Comparison of ENCODE assay signal across 12 mouse cellular contexts in genomic region chr11:82863488-82863931, GRCm38 (mm10). TPM values are rescaled to one million over a fixed set of nuclear protein-coding genes. Genes with fewer than 3 reads are reported as not detected.
DNase-seq lines count a peak whose midpoint lies in the region; ATAC-seq and TF ChIP-seq lines count a peak whose summit lies in the region.
"Had no signal": no experiment of that assay in that cellular context is flagged by ENCODE, and none has a peak within 500 bp of the region (broad histone marks: within the 10 kb centered on the region; RNA-seq: fewer than 3 reads in every experiment).

No protein-coding gene starts in this region.

- H3K36me3 ChIP-seq in heart, embryonic 10.5 days, result no peaks in the 10 kb centered on the region
- H3K36me3 ChIP-seq in G1E (replicated peaks), result peaks cover 53% of the 10 kb centered on the region
- H3K36me3 ChIP-seq in forebrain, embryonic 13.5 days (ENCODE audit: poor library complexity, severe bottlenecking), result no peaks in the 10 kb centered on the region
- peaks cover 28% of the 10 kb centered on the region for H3K36me3 ChIP-seq in liver, embryonic 12.5 days
- H3K36me3 ChIP-seq in lung, postnatal 0 days (ENCODE audit: insufficient read depth, low read length), result no peaks in the 10 kb centered on the region

- intact Hi-C loops in left cerebral cortex, adult 2 months (cut with DNase I), result no loop called here

- no peak for TF ChIP-seq EP300 in lung, postnatal 0 days (IDR thresholded peaks at IDR 0.05)

- peak; percentile 38; the same call in 1 of the 2 replicates for ATAC-seq in G1E (ENCODE audit: extremely low read depth, insufficient number of reproducible peaks, low FRiP score, poor library complexity, severe bottlenecking)
- ATAC-seq in forebrain, embryonic 13.5 days, result peak; percentile 85
- ATAC-seq in liver, embryonic 12.5 days, result peak; percentile 66
- ATAC-seq in lung, postnatal 0 days, result no peak

- no peak overlapping the region for H3K27ac ChIP-seq in heart, embryonic 10.5 days
- peak overlapping the region; percentile 81 for H3K27ac ChIP-seq in forebrain, embryonic 13.5 days
- H3K27ac ChIP-seq in liver, embryonic 12.5 days, result peak overlapping the region; percentile 79
- no peak overlapping the region for H3K27ac ChIP-seq in lung, postnatal 0 days (ENCODE audit: low read length)
- no peak overlapping the region for H3K27ac ChIP-seq in left cerebral cortex, adult 2 months

- 70% methylated on average over 4 of the region's 4 CpGs for WGBS in heart, embryonic 10.5 days
- 7% methylated on average over 4 of the region's 4 CpGs for WGBS in forebrain, embryonic 13.5 days
- 52% methylated on average over 4 of the region's 4 CpGs for WGBS in liver, embryonic 12.5 days (ENCODE audit: insufficient replicate concordance)
- WGBS in lung, postnatal 0 days, result 45% methylated on average over 4 of the region's 4 CpGs

- no peaks in the 10 kb centered on the region for H3K27me3 ChIP-seq in heart, embryonic 10.5 days (ENCODE audit: insufficient read depth, poor library complexity, severe bottlenecking)
- no peaks in the 10 kb centered on the region for H3K27me3 ChIP-seq in G1E (ENCODE audit: insufficient read depth, low read length)
- no peaks in the 10 kb centered on the region for H3K27me3 ChIP-seq in forebrain, embryonic 13.5 days
- H3K27me3 ChIP-seq in liver, embryonic 12.5 days (replicated peaks), result no peaks in the 10 kb centered on the region
- no peaks in the 10 kb centered on the region for H3K27me3 ChIP-seq in lung, postnatal 0 days (replicated peaks; ENCODE audit: insufficient read depth, low read length)

- no peak for TF ChIP-seq CTCF in G1E (IDR thresholded peaks at IDR 0.05; ENCODE audit: low read depth, low read length)
- TF ChIP-seq CTCF in lung, postnatal 0 days (IDR thresholded peaks at IDR 0.05), result no peak
- no peak for TF ChIP-seq CTCF in left cerebral cortex, adult 2 months (IDR thresholded peaks at IDR 0.05)

- H3K4me2 ChIP-seq in forebrain, embryonic 13.5 days, result peak overlapping the region; percentile 21; the same call in 1 of the 2 replicates
- peak overlapping the region; percentile 40 for H3K4me2 ChIP-seq in liver, embryonic 12.5 days
- H3K4me2 ChIP-seq in lung, postnatal 0 days (replicated peaks; ENCODE audit: low read depth, low read length), result no peak overlapping the region

- no peak overlapping the region for H3K4me3 ChIP-seq in heart, embryonic 10.5 days
- H3K4me3 ChIP-seq in G1E (ENCODE audit: low read depth, low read length), result no peak overlapping the region; the same call in 1 of the 2 replicates
- no peak overlapping the region for H3K4me3 ChIP-seq in forebrain, embryonic 13.5 days
- no peak overlapping the region for H3K4me3 ChIP-seq in liver, embryonic 12.5 days
- H3K4me3 ChIP-seq in lung, postnatal 0 days (ENCODE audit: low read depth, low read length), result no peak overlapping the region
- no peak overlapping the region for H3K4me3 ChIP-seq in left cerebral cortex, adult 2 months

- peaks cover 9% of the 10 kb centered on the region; the same call in 1 of the 2 replicates for H3K4me1 ChIP-seq in heart, embryonic 10.5 days
- H3K4me1 ChIP-seq in G1E (ENCODE audit: insufficient read depth, low read depth, low read length), result peaks cover 74% of the 10 kb centered on the region
- H3K4me1 ChIP-seq in forebrain, embryonic 13.5 days, result peaks cover 54% of the 10 kb centered on the region
- H3K4me1 ChIP-seq in liver, embryonic 12.5 days, result peaks cover 77% of the 10 kb centered on the region
- H3K4me1 ChIP-seq in lung, postnatal 0 days (ENCODE audit: insufficient read depth, low read depth, low read length), result no peaks in the 10 kb centered on the region

- peak; percentile 85 for DNase-seq in heart, embryonic 10.5 days (ENCODE audit: low spot score)
- no peak for DNase-seq in heart, adult 11 months
- no peak for DNase-seq in G1E (ENCODE audit: low spot score)
- no peak for DNase-seq in lung, postnatal 0 days (ENCODE audit: low spot score)
- no peak for DNase-seq in left cerebral cortex, adult 2 months (ENCODE audit: extremely low spot score in 1 of 2, low spot score in 2 of 2)
- no peak for DNase-seq in layer of hippocampus, adult 9-10 months (ENCODE audit: low spot score)
- DNase-seq: adrenal gland, postnatal 10 days; left cerebral cortex, postnatal 4 days had no signal

- no peaks in the 10 kb centered on the region for H3K9me3 ChIP-seq in heart, embryonic 10.5 days
- no peaks in the 10 kb centered on the region for H3K9me3 ChIP-seq in G1E (replicated peaks)
- H3K9me3 ChIP-seq in forebrain, embryonic 13.5 days (replicated peaks), result no peaks in the 10 kb centered on the region
- H3K9me3 ChIP-seq in liver, embryonic 12.5 days (replicated peaks), result no peaks in the 10 kb centered on the region
- H3K9me3 ChIP-seq in lung, postnatal 0 days (ENCODE audit: low read length), result no peaks in the 10 kb centered on the region

- no peak overlapping the region for H3K9ac ChIP-seq in forebrain, embryonic 13.5 days
- H3K9ac ChIP-seq in liver, embryonic 12.5 days, result peak overlapping the region; percentile 44; the same call in 1 of the 2 replicates
- no peak overlapping the region for H3K9ac ChIP-seq in lung, postnatal 0 days (replicated peaks; ENCODE audit: low read depth)

RNA-seq across cellular contexts. Expression of gene Rffl, which starts 7.5 kb away (rescaled TPM):
- polyA plus RNA-seq in heart, embryonic 10.5 days (2016; fragmentation: Nextera tagmentation; extraction: Ambion mirVana), result 7.5 and 7.9 TPM in 2 replicates
- total RNA-seq in G1E (2014; fragmentation: Nextera tagmentation), result 54.7 and 71.1 TPM in 2 replicates
- 25.6 and 27.9 TPM in 2 replicates for total RNA-seq in G1E (2017)
- polyA plus RNA-seq in G1E (2012), result 29.1 and 46.6 TPM in 2 replicates
- 14.4 and 15.1 TPM in 2 replicates for polyA plus RNA-seq in forebrain, embryonic 13.5 days (2015; fragmentation: Nextera tagmentation; extraction: Ambion mirVana)
- 28.1 and 28.8 TPM in 2 replicates for polyA plus RNA-seq in liver, embryonic 12.5 days (2016; fragmentation: Nextera tagmentation; extraction: Ambion mirVana)
- 9.2 and 10.3 TPM in 2 replicates for polyA plus RNA-seq in lung, postnatal 0 days (2015; fragmentation: Nextera tagmentation; extraction: Ambion mirVana)
- 1 to 10 TPM; 8.8 to 9.1 TPM for total RNA-seq in left cerebral cortex, adult 2 months (2021)

RNA-seq across cellular contexts. Expression of gene Rad51d, which starts 26.9 kb away (rescaled TPM):
- polyA plus RNA-seq in heart, embryonic 10.5 days (2016; fragmentation: Nextera tagmentation; extraction: Ambion mirVana), result 14.2 and 16.6 TPM in 2 replicates
- total RNA-seq in G1E (2014; fragmentation: Nextera tagmentation), result 21.3 and 24.6 TPM in 2 replicates
- 13.4 and 16.0 TPM in 2 replicates for total RNA-seq in G1E (2017)
- polyA plus RNA-seq in G1E (2012), result 10.3 and 13.6 TPM in 2 replicates
- polyA plus RNA-seq in forebrain, embryonic 13.5 days (2015; fragmentation: Nextera tagmentation; extraction: Ambion mirVana), result 10.9 and 12.8 TPM in 2 replicates
- 8.6 and 10.0 TPM in 2 replicates for polyA plus RNA-seq in liver, embryonic 12.5 days (2016; fragmentation: Nextera tagmentation; extraction: Ambion mirVana)
- polyA plus RNA-seq in lung, postnatal 0 days (2015; fragmentation: Nextera tagmentation; extraction: Ambion mirVana), result 7.3 and 8.7 TPM in 2 replicates
- 10 to 100 TPM; 16.9 to 19.8 TPM for total RNA-seq in left cerebral cortex, adult 2 months (2021)

RNA-seq across cellular contexts. Expression of gene Fndc8, which starts 28.4 kb away (rescaled TPM):
- 0.06 and 0.11 TPM in 2 replicates for polyA plus RNA-seq in heart, embryonic 10.5 days (2016; fragmentation: Nextera tagmentation; extraction: Ambion mirVana)
- total RNA-seq in G1E (2014; fragmentation: Nextera tagmentation) (not detected in 2 replicates), G1E (2017) (0.05 TPM in 1 of 2 replicates, not detected in the other)
- polyA plus RNA-seq in G1E (2012), result not detected in 2 replicates
- 0.22 and 0.42 TPM in 2 replicates for polyA plus RNA-seq in forebrain, embryonic 13.5 days (2015; fragmentation: Nextera tagmentation; extraction: Ambion mirVana)
- 0.08 and 0.19 TPM in 2 replicates for polyA plus RNA-seq in liver, embryonic 12.5 days (2016; fragmentation: Nextera tagmentation; extraction: Ambion mirVana)
- 0.24 and 0.27 TPM in 2 replicates for polyA plus RNA-seq in lung, postnatal 0 days (2015; fragmentation: Nextera tagmentation; extraction: Ambion mirVana)
- total RNA-seq in left cerebral cortex, adult 2 months (2021), result not detected
- total RNA-seq: common myeloid progenitor, adult 5-6 weeks; left cerebral cortex, postnatal 4 days had no signal
- polyA plus RNA-seq: frontal cortex, adult 2 months had no signal

RNA-seq across cellular contexts. Expression of gene Nle1, which starts 44.7 kb away (rescaled TPM):
- 29.1 and 37.7 TPM in 2 replicates for polyA plus RNA-seq in heart, embryonic 10.5 days (2016; fragmentation: Nextera tagmentation; extraction: Ambion mirVana)
- total RNA-seq in G1E (2014; fragmentation: Nextera tagmentation) (27.6 and 38.6 TPM in 2 replicates), G1E (2017) (18.6 and 23.2 TPM in 2 replicates)
- polyA plus RNA-seq in G1E (2012), result 92.9 and 93.8 TPM in 2 replicates
- 28.1 and 35.9 TPM in 2 replicates for polyA plus RNA-seq in forebrain, embryonic 13.5 days (2015; fragmentation: Nextera tagmentation; extraction: Ambion mirVana)
- 30.6 and 30.7 TPM in 2 replicates for polyA plus RNA-seq in liver, embryonic 12.5 days (2016; fragmentation: Nextera tagmentation; extraction: Ambion mirVana)
- 9.5 and 10.8 TPM in 2 replicates for polyA plus RNA-seq in lung, postnatal 0 days (2015; fragmentation: Nextera tagmentation; extraction: Ambion mirVana)
- total RNA-seq in left cerebral cortex, adult 2 months (2021), result 10 to 100 TPM; 41.0 to 45.8 TPM

RNA-seq across cellular contexts. Expression of gene Unc45b, which starts 46.8 kb away (rescaled TPM):
- 185 and 294 TPM in 2 replicates for polyA plus RNA-seq in heart, embryonic 10.5 days (2016; fragmentation: Nextera tagmentation; extraction: Ambion mirVana)
- total RNA-seq in G1E (2014; fragmentation: Nextera tagmentation) (0.38 TPM in 1 of 2 replicates, not detected in the other), G1E (2017) (0.12 and 0.33 TPM in 2 replicates)
- 0.01 and 0.02 TPM in 2 replicates for polyA plus RNA-seq in G1E (2012)
- 0.25 and 0.40 TPM in 2 replicates for polyA plus RNA-seq in forebrain, embryonic 13.5 days (2015; fragmentation: Nextera tagmentation; extraction: Ambion mirVana)
- 1.1 and 1.4 TPM in 2 replicates for polyA plus RNA-seq in liver, embryonic 12.5 days (2016; fragmentation: Nextera tagmentation; extraction: Ambion mirVana)
- 20.6 and 22.0 TPM in 2 replicates for polyA plus RNA-seq in lung, postnatal 0 days (2015; fragmentation: Nextera tagmentation; extraction: Ambion mirVana)
- total RNA-seq in left cerebral cortex, adult 2 months (2021), result 1 to 10 TPM; 1.3 to 2.0 TPM
- total RNA-seq: common myeloid progenitor, adult 5-6 weeks had no signal

Comparison
In these comparisons a context has a peak if more than half of its experiments do, and no peak if none do; other contexts are left out.
1. H3K27ac ChIP-seq: peak in forebrain, embryonic 13.5 days (single experiment) and liver, embryonic 12.5 days (single experiment); none in heart, embryonic 10.5 days (single experiment), lung, postnatal 0 days (single experiment) and left cerebral cortex, adult 2 months (single experiment).